Mouse (Mus musculus) small intestine, adult 2 months (tissue): Measurements from ENCODE around the gene Rsrp1. TPM values are rescaled to one million over a fixed set of nuclear protein-coding genes. Genes with fewer than 3 reads are reported as not detected.

Source experiments
- H3K27ac ChIP-seq: fragments of 200-500 bp; 2 replicates; pipeline ENCODE4 v1.5.1; 2012; ENCODE audit warnings: low read depth, low read length, control low read depth, inconsistent platforms; ENCODE audit not compliant: insufficient read depth
- H3K27me3 ChIP-seq: fragments of 200-500 bp; 2 replicates; pipeline ENCODE4 v1.6.1; 2012; ENCODE audit warnings: mild to moderate bottlenecking, moderate library complexity, low read length, inconsistent platforms; ENCODE audit not compliant: control insufficient read depth, insufficient read depth
- H3K36me3 ChIP-seq: fragments of 200-500 bp; 2 replicates; pipeline ENCODE4 v1.6.1; 2012; ENCODE audit warnings: mild to moderate bottlenecking, low read length, control low read depth, inconsistent platforms; ENCODE audit not compliant: control insufficient read depth, insufficient read depth
- H3K4me1 ChIP-seq: fragments of 200-500 bp; 2 replicates; pipeline ENCODE4 v1.6.1; 2012; ENCODE audit warnings: low read length, inconsistent platforms, mixed read lengths; ENCODE audit not compliant: control insufficient read depth, insufficient read depth, insufficient read length
- H3K4me3 ChIP-seq: fragments of 200-500 bp; 2 replicates; pipeline ENCODE4 v1.5.1; 2012; ENCODE audit warnings: low read depth, mild to moderate bottlenecking, control low read depth, inconsistent platforms, low read length, moderate library complexity
- CTCF ChIP-seq: fragments of 200-500 bp; IDR thresholded peaks from 2 replicates; pipeline ENCODE4 v1.5.1; 2012; ENCODE audit warnings: low read depth, mild to moderate bottlenecking, control low read depth, inconsistent platforms, low read length, moderate library complexity, mixed read lengths; ENCODE audit not compliant: insufficient replicate concordance, insufficient read length; ENCODE audit errors: extremely low read depth
- POLR2A ChIP-seq: fragments of 200-500 bp; IDR thresholded peaks from 2 replicates; pipeline ENCODE4 v1.6.1; 2012; ENCODE audit warnings: low read depth, mild to moderate bottlenecking, control low read depth, inconsistent platforms, low read length, moderate library complexity
- WGBS: fragments of 180-500 bp; shearing (Covaris S2); methylation state at CpG from one replicate; pipeline ENCODE4 v1.1.7; 2018; 5-methylcytosine and 5-hydroxymethylcytosine counted together
- polyA plus RNA-seq: library from polyadenylated mRNA; depleted of rRNA; stranded (reverse); fragments of >200 nt; gene quantifications from 2 replicates; pipeline ENCODE4 v1.2.3, GENCODE M21; 2012

Gene Rsrp1
- polyA plus RNA-seq, 1 experiment, result 1,409 TPM

- Histone ChIP-seq H3K27ac (peak overlapping the region; percentile 94), H3K36me3 (peaks cover 30% of the 10 kb centered on the region), H3K4me1 (peaks cover 11% of the 10 kb centered on the region; the same call in 1 of the 2 replicates), H3K27me3 (no peaks in the 10 kb centered on the region), H3K4me3 (peak overlapping the region; percentile 68)
- peak; percentile 5; the same call in 1 of the 2 replicates for TF ChIP-seq CTCF
- TF ChIP-seq POLR2A, result no peak
- 0% methylated on average over 13 of the region's 13 CpGs for WGBS
Observed at GRCm38 (mm10) chr4:134922925-134923244, 507 bp upstream of the Rsrp1 start.

- under 1% methylated on average over 75 of the region's 75 CpGs for WGBS
- TF ChIP-seq POLR2A, result peak; percentile 69
- no peak for TF ChIP-seq CTCF
- H3K4me3 ChIP-seq, result peak overlapping the region; percentile 85
- H3K36me3 ChIP-seq, result peaks cover 37% of the 10 kb centered on the region
- H3K27ac ChIP-seq, result peak overlapping the region; percentile 99
- peaks cover 7% of the 10 kb centered on the region; the same call in 1 of the 2 replicates for H3K4me1 ChIP-seq
- no peaks in the 10 kb centered on the region for H3K27me3 ChIP-seq
Observed at GRCm38 (mm10) chr4:134924019-134924741, 788 bp downstream of the Rsrp1 start.

GRCm38 (mm10) chr4:134925206-134925605 is 1.8 kb downstream of the Rsrp1 start:
- Histone ChIP-seq H3K4me1 (peaks cover 7% of the 10 kb centered on the region; the same call in 1 of the 2 replicates), H3K27ac (no peak overlapping the region; the same call in 1 of the 2 replicates), H3K4me3 (peak overlapping the region; percentile 71), H3K27me3 (no peaks in the 10 kb centered on the region), H3K36me3 (peaks cover 37% of the 10 kb centered on the region)
- WGBS, result 10% methylated on average over 8 of the region's 8 CpGs
- TF ChIP-seq CTCF (no peak), POLR2A (no peak)

GRCm38 (mm10) chr4:134927815-134928463 is 4.5 kb downstream of the Rsrp1 start:
- Histone ChIP-seq H3K27me3 (no peaks in the 10 kb centered on the region), H3K27ac (no peak overlapping the region), H3K36me3 (peaks cover 43% of the 10 kb centered on the region), H3K4me1 (0 out of 2 replicates have a peak, but pooled peaks cover 2% of the 10 kb centered on the region), H3K4me3 (no peak overlapping the region)
- TF ChIP-seq POLR2A, result no peak
- no peak for TF ChIP-seq CTCF
- 45% methylated on average over 5 of the region's 5 CpGs for WGBS

GRCm38 (mm10) chr4:134928464-134928836 is 5.1 kb downstream of the Rsrp1 start:
- Histone ChIP-seq H3K36me3 (peaks cover 44% of the 10 kb centered on the region), H3K4me3 (no peak overlapping the region), H3K4me1 (0 out of 2 replicates have a peak, but pooled peaks cover 2% of the 10 kb centered on the region), H3K27me3 (no peaks in the 10 kb centered on the region), H3K27ac (no peak overlapping the region)
- TF ChIP-seq POLR2A, result no peak
- TF ChIP-seq CTCF, result no peak
- WGBS, result 69% methylated on average over 1 of the region's 1 CpGs

- no peaks in the 10 kb centered on the region for H3K27me3 ChIP-seq
- H3K27ac ChIP-seq, result no peak overlapping the region; the same call in 1 of the 2 replicates
- no peak overlapping the region for H3K4me3 ChIP-seq
- 64% methylated on average over 4 of the region's 4 CpGs for WGBS
- H3K36me3 ChIP-seq, result peaks cover 50% of the 10 kb centered on the region
- H3K4me1 ChIP-seq, result 0 out of 2 replicates have a peak, but pooled peaks cover 2% of the 10 kb centered on the region
- no peak for TF ChIP-seq CTCF
- no peak for TF ChIP-seq POLR2A
Observed at GRCm38 (mm10) chr4:134929536-134929935, 6.1 kb downstream of the Rsrp1 start.

- peak overlapping the region; percentile 79 for H3K27ac ChIP-seq
- H3K27me3 ChIP-seq, result no peaks in the 10 kb centered on the region
- TF ChIP-seq POLR2A, result no peak
- H3K4me3 ChIP-seq, result no peak overlapping the region; the same call in 1 of the 2 replicates
- 0 out of 2 replicates have a peak, but pooled peaks cover 2% of the 10 kb centered on the region for H3K4me1 ChIP-seq
- peaks cover 52% of the 10 kb centered on the region for H3K36me3 ChIP-seq
- WGBS, result 19% methylated on average over 9 of the region's 9 CpGs
Observed at GRCm38 (mm10) chr4:134930190-134930589, 6.8 kb downstream of the Rsrp1 start.
